Mouse (Mus musculus) lung, embryonic 14.5 days (tissue): ENCODE measurements around the gene Gm29276. TPM values are rescaled to one million over a fixed set of nuclear protein-coding genes. Genes with fewer than 3 reads are reported as not detected.
"Not testable (repeated sequence)": the region's sequence is repeated elsewhere in the genome, so short reads cannot be mapped to it uniquely, and the experiment has no call there.

ENCODE experiments used
- ATAC-seq: fragments of 200-750 bp; cut with Nextera tagmentation; 2 replicates; pipeline ENCODE4 v1.8.0; 2017; ENCODE audit warnings: mild to moderate bottlenecking, moderate TSS enrichment, moderate library complexity; ENCODE audit not compliant: insufficient read depth
- DNase-seq: peaks from one replicate; pipeline ENCODE4 v3.0.0-alpha.2; 2015
- H3K27ac ChIP-seq: fragments of 300-500 bp; sonication (generic); 2 replicates; pipeline ENCODE4 v1.5.1; 2014; ENCODE audit warnings: low read depth, mild to moderate bottlenecking, moderate library complexity
- H3K27me3 ChIP-seq: fragments of 300-500 bp; sonication (generic); 2 replicates; pipeline ENCODE4 v1.6.1; 2014; ENCODE audit warnings: low read length, control low read depth; ENCODE audit not compliant: insufficient read depth
- H3K36me3 ChIP-seq: fragments of 300-500 bp; sonication (generic); 2 replicates; pipeline ENCODE4 v1.6.1; 2014; ENCODE audit warnings: control low read depth; ENCODE audit not compliant: insufficient read depth
- H3K4me1 ChIP-seq: fragments of 300-500 bp; sonication (generic); 2 replicates; pipeline ENCODE4 v1.6.1; 2014; ENCODE audit warnings: antibody characterized with exemption, control low read depth; ENCODE audit not compliant: insufficient read depth
- H3K4me2 ChIP-seq: fragments of 300-500 bp; sonication (generic); 2 replicates; pipeline ENCODE4 v1.6.1; 2014; ENCODE audit warnings: mild to moderate bottlenecking
- H3K4me3 ChIP-seq: fragments of 300-500 bp; sonication (generic); 2 replicates; pipeline ENCODE4 v1.5.1; 2014; ENCODE audit warnings: low read depth, low read length
- H3K9ac ChIP-seq: fragments of 300-500 bp; sonication (generic); 2 replicates; pipeline ENCODE4 v1.6.1; 2014
- H3K9me3 ChIP-seq: fragments of 300-500 bp; sonication (generic); 2 replicates; pipeline ENCODE4 v1.6.1; 2016; ENCODE audit warnings: low read depth, low read length, control low read depth
- WGBS: fragments of 180-500 bp; shearing (Covaris S2); extraction: QIAGEN DNeasy Blood & Tissue Kit; methylation state at CpG from one replicate; pipeline ENCODE4 v1.1.7; 2014; 5-methylcytosine and 5-hydroxymethylcytosine counted together
- polyA plus RNA-seq: library from polyadenylated mRNA; unstranded; fragments of >200 nt; fragmentation: Nextera tagmentation; extraction: Ambion mirVana; gene quantifications from 2 replicates; pipeline ENCODE4 v1.2.1, GENCODE M21; 2014

The Gm29276 gene
- polyA plus RNA-seq, result not detected in 2 replicates

DNA sequence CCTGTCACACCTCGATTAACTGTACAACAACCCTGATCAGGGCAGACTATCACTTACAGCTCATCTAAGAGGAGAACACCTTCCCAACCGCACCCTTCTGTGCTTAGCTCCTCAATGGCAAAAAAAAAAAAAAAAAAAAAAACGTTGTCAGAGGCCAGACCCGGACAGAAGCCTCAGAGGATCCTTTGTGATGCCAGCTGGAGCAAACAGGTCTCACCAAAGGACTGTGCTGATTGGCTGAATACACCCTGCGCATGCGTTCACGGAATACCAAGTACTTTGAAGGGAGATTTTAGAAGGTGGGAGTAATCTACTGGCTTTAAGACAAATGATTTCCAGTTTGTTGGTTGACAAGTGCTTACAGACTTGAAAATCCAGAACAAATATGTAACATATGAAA, at the start of gene Gm29276:
Gene Gm29276, minus strand, starts transcription at position 101 of the 400 bp plus-strand sequence.
- H3K4me1 ChIP-seq, H3K9me3 ChIP-seq, H3K27me3 ChIP-seq, H3K27ac ChIP-seq, ATAC-seq, H3K4me2 ChIP-seq, H3K9ac ChIP-seq, H3K4me3 ChIP-seq, H3K36me3 ChIP-seq, DNase-seq: not testable (repeated sequence)
- no CpG with 5 or more reads among the region's 7 CpGs for WGBS
